Mouse (Mus musculus) midbrain, embryonic 15.5 days (tissue): Measurements from ENCODE around the gene Zfyve27. TPM values are rescaled to one million over a fixed set of nuclear protein-coding genes. Genes with fewer than 3 reads are reported as not detected.

Source experiments
- ATAC-seq: fragments of 200-750 bp; cut with Nextera tagmentation; replicated peaks from 2 replicates; pipeline ENCODE4 v1.8.0; 2017; ENCODE audit warnings: moderate TSS enrichment
- H3K27ac ChIP-seq: fragments of 300-500 bp; sonication (generic); 2 replicates; pipeline ENCODE4 v1.5.1; 2015; ENCODE audit warnings: mild to moderate bottlenecking, inconsistent platforms
- H3K27me3 ChIP-seq: fragments of 300-500 bp; sonication (generic); replicated peaks from 2 replicates; pipeline ENCODE4 v1.6.1; 2015; ENCODE audit warnings: inconsistent platforms
- H3K36me3 ChIP-seq: fragments of 300-500 bp; sonication (generic); replicated peaks from 2 replicates; pipeline ENCODE4 v1.6.1; 2015; ENCODE audit warnings: inconsistent platforms
- H3K4me1 ChIP-seq: fragments of 300-500 bp; sonication (generic); 2 replicates; pipeline ENCODE4 v1.6.1; 2015; ENCODE audit warnings: inconsistent platforms
- H3K4me2 ChIP-seq: fragments of 300-500 bp; sonication (generic); 2 replicates; pipeline ENCODE4 v1.6.1; 2015; ENCODE audit warnings: inconsistent platforms, mild to moderate bottlenecking, moderate library complexity
- H3K4me3 ChIP-seq: fragments of 300-500 bp; sonication (generic); 2 replicates; pipeline ENCODE4 v1.5.1; 2015; ENCODE audit warnings: mild to moderate bottlenecking, inconsistent platforms
- H3K9ac ChIP-seq: fragments of 300-500 bp; sonication (generic); 2 replicates; pipeline ENCODE4 v1.6.1; 2015; ENCODE audit warnings: mild to moderate bottlenecking, inconsistent platforms
- H3K9me3 ChIP-seq: fragments of 300-500 bp; sonication (generic); 2 replicates; pipeline ENCODE4 v1.6.1; 2016; ENCODE audit warnings: inconsistent platforms
- WGBS: fragments of 180-500 bp; shearing (Covaris S2); methylation state at CpG from one replicate; pipeline ENCODE4 v1.1.7; 2015; ENCODE audit warnings: mixed read lengths; 5-methylcytosine and 5-hydroxymethylcytosine counted together
- polyA plus RNA-seq: library from polyadenylated mRNA; unstranded; fragments of >200 nt; fragmentation: Nextera tagmentation; extraction: Ambion mirVana; gene quantifications from 2 replicates; pipeline ENCODE4 v1.2.1, GENCODE M21; 2015

Zfyve27 gene
- polyA plus RNA-seq, 1 experiment from 2014 or later: 70.3 TPM

DNA sequence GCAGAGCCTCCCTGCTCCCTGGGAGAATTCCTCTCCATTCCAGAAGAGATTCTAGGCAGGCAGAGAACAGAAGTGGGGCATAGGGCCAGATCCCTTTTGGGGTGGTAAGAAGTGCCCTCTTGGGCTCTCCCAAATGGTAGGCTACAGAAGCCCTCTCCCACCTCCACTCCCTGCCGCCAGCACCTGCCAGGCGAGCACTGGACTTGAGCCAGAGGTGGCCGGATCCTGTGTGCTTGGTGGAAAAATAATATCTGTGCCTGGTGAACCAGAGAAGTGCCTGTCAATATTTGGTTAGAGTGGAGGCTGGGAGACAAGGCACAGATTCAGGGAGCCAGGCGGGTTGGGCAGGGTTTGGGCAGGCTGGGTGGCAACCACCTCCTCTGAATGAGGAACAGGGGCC, 32.6 kb downstream of the Zfyve27 start:
- no peak overlapping the region for H3K4me2 ChIP-seq
- H3K9ac ChIP-seq: no peak overlapping the region
- H3K4me3 ChIP-seq: no peak overlapping the region
- H3K27me3 ChIP-seq: peaks cover 29% of the 10 kb centered on the region
- WGBS: 75% methylated on average over 4 of the region's 4 CpGs
- H3K27ac ChIP-seq: no peak overlapping the region
- H3K36me3 ChIP-seq: peaks cover 3% of the 10 kb centered on the region; the same call in 1 of the 2 replicates
- ATAC-seq: no peak
- peaks cover 8% of the 10 kb centered on the region for H3K4me1 ChIP-seq
- H3K9me3 ChIP-seq: no peaks in the 10 kb centered on the region

DNA sequence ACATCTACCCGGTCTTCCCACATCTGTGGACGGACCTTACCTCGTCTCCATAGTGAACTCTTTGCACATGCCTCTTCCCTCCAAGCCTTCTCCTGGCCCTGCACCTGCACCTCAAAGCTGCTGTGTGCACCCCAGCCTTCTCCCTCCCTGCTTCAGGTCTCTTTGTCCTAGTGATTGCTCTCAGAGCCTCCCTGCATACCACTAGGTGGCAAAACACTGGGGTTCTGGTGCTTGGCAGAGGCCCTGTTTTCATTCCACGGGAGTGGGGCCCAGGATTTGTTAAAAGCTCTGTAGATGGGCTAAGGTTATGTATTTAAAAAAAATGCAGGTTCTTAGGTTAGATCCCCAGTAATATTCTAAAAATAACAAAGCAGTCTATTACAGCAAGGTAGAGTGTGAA, 33.3 kb downstream of the Zfyve27 start:
- ATAC-seq: no peak
- no peak overlapping the region for H3K9ac ChIP-seq
- H3K4me2 ChIP-seq: no peak overlapping the region
- H3K9me3 ChIP-seq: no peaks in the 10 kb centered on the region
- no peak overlapping the region for H3K27ac ChIP-seq
- H3K4me1 ChIP-seq: peaks cover 14% of the 10 kb centered on the region
- no peak overlapping the region for H3K4me3 ChIP-seq
- H3K36me3 ChIP-seq: no peaks in the 10 kb centered on the region
- 64% methylated on average over 4 of the region's 4 CpGs for WGBS
- peaks cover 36% of the 10 kb centered on the region for H3K27me3 ChIP-seq

DNA sequence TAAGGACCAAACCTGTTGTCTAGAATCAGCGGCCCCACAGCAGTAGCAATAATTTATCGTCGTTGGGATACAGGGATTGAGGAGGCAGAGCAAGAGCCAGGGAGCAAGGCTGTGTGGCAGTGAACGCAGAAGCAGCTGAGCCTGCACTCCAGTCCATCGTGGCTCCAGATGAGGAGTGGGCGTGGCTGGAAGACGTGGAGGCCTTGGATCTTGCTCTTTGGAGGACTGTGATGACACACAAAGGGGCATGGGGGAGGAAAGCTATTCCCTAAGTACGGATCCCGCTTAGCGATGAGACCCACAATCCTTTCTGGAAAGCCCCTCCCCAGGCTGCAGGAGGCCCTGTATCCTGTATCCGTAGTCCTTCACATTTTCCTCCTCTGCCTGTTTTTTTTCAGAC, 34.3 kb downstream of the Zfyve27 start:
- no peak overlapping the region for H3K4me3 ChIP-seq
- no peaks in the 10 kb centered on the region for H3K9me3 ChIP-seq
- H3K4me1 ChIP-seq: peaks cover 16% of the 10 kb centered on the region
- H3K36me3 ChIP-seq: no peaks in the 10 kb centered on the region
- H3K27ac ChIP-seq: no peak overlapping the region
- H3K27me3 ChIP-seq: peaks cover 45% of the 10 kb centered on the region
- H3K4me2 ChIP-seq: no peak overlapping the region
- ATAC-seq: no peak
- 38% methylated on average over 11 of the region's 11 CpGs for WGBS
- H3K9ac ChIP-seq: no peak overlapping the region

DNA sequence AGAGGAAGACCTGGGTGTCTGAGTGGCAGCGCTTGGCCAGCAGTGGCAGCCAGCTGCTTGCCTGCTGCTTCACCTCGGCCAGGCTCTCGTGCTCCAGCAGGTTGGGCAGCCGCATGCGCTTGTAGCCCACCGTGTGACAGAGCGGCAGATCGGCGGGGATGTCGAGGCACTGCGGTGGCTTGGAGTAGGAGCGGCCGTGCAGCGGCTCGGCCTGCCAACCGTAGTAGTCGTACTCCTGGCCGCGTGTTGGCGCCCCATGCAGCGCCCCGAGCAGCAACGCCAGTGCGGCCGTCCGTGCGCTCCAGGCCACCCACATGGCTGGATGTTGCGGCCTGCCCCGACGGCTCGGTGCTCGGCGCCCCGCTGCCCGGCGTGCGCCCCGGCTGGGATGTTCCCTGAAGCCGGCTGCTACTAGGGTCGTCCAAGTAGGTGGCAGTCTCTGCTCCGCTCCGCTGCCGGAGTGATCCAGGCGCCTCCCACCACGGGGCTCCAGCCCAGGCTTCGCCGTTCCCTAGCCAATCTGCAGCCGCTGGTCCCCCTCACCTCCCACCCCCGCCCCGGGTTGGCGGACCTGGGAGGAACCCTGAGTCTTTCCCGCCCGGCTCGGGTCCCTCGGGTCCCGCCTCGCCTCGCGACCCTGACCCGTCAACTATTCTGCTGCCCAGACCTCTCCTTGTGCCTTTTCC, 38.1 kb downstream of the Zfyve27 start, which contains the start of gene Sfrp5:
TSS of gene Sfrp5 (minus strand) at position 557 of the 686 bp plus-strand sequence.
- WGBS: under 1% methylated on average over 60 of the region's 60 CpGs
- peaks cover 57% of the 10 kb centered on the region for H3K27me3 ChIP-seq

DNA sequence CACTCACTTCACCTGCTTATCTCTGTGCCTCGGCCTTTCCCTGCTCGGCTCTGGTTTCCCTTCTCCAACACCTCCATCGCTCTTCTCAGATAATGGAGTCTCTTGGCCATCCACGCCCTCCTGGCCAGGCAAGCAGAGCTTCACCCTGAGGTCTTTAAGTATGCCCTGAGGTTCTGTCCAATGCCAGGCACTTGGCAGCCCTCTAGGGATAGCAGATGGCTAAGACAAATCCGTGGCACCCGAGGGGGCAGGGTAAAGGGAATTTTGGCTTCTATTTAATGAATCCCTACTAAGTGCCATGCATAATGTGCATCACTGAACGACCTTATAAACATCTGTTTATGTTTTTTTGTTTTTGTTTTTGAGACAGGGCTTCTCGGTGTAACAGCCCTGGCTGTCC, 38.7 kb downstream of the Zfyve27 start:
- Histone ChIP-seq H3K27ac (no peak overlapping the region), H3K27me3 (peaks cover 57% of the 10 kb centered on the region), H3K36me3 (no peaks in the 10 kb centered on the region), H3K4me2 (peak overlapping the region; percentile 46), H3K4me1 (peaks cover 16% of the 10 kb centered on the region), H3K4me3 (peak overlapping the region; percentile 28), H3K9me3 (no peaks in the 10 kb centered on the region), H3K9ac (no peak overlapping the region)
- 41% methylated on average over 8 of the region's 8 CpGs for WGBS
- ATAC-seq: no peak

More for the DNA sequence above, 38.1 kb downstream of the Zfyve27 start, which contains the start of gene Sfrp5:
- 0 out of 2 replicates have a peak within 1 kb of the TSS, but pooled peaks have one; percentile 0 for H3K9ac ChIP-seq
- no peaks in the 10 kb centered on the region for H3K36me3 ChIP-seq
- peaks cover 16% of the 10 kb centered on the region for H3K4me1 ChIP-seq
- no peak within 1 kb of the TSS for H3K27ac ChIP-seq
- peak within 1 kb of the TSS; percentile 46 for H3K4me2 ChIP-seq
- H3K4me3 ChIP-seq: peak within 1 kb of the TSS; percentile 28
- peak; percentile 38; the same call in 1 of the 2 replicates for ATAC-seq
- H3K9me3 ChIP-seq: no peaks in the 10 kb centered on the region

DNA sequence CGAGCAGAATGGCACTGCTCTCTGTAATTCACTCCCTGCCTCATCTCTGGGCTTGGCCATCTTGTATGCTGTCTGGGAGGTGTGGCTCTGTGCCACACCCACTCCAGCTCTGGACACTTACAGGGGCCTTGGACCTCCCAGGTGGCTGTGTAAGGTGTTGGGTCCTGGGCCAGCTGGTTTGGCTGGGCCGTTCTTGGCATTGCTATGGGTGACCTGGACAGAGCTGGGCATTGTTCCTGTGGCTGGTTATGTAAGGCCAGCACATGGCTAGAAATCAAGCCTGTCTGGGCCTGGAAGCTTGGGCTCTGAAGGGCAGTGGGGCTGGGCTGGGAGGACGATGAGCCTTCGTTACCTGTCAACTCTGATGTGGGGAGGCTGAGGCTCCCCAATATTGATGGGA, 40.6 kb downstream of the Zfyve27 start:
- peaks cover 48% of the 10 kb centered on the region for H3K27me3 ChIP-seq
- WGBS: 85% methylated on average over 4 of the region's 4 CpGs

DNA sequence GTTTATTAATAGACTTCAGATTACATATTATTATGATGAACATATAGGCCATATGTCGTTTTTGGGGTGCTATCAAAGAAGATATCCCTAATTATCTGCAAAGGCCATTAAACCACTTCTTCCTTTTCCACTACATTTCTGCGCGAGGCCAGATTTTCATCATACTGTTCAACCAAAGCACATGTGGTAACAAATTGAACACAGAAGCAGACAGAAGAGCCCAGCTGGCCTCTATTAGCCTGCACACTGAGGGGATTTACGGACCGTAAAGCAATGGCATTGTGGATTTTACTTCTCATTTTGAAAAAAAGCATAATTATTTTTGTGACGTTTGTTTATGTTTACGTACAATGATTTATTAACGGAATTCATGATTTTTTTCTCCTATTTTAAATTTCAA, 41.5 kb downstream of the Zfyve27 start:
- Histone ChIP-seq H3K4me1 (peaks cover 16% of the 10 kb centered on the region), H3K27ac (no peak overlapping the region), H3K9ac (no peak overlapping the region), H3K27me3 (peaks cover 39% of the 10 kb centered on the region), H3K4me2 (no peak overlapping the region), H3K36me3 (no peaks in the 10 kb centered on the region), H3K4me3 (no peak overlapping the region), H3K9me3 (no peaks in the 10 kb centered on the region)
- no peak for ATAC-seq
- 81% methylated on average over 8 of the region's 8 CpGs for WGBS

More for the DNA sequence above, 40.6 kb downstream of the Zfyve27 start:
- H3K4me2 ChIP-seq: no peak overlapping the region
- no peaks in the 10 kb centered on the region for H3K9me3 ChIP-seq
- ATAC-seq: no peak
- no peak overlapping the region for H3K9ac ChIP-seq
- H3K27ac ChIP-seq: no peak overlapping the region
- no peaks in the 10 kb centered on the region for H3K36me3 ChIP-seq
- peaks cover 16% of the 10 kb centered on the region for H3K4me1 ChIP-seq
- H3K4me3 ChIP-seq: no peak overlapping the region

DNA sequence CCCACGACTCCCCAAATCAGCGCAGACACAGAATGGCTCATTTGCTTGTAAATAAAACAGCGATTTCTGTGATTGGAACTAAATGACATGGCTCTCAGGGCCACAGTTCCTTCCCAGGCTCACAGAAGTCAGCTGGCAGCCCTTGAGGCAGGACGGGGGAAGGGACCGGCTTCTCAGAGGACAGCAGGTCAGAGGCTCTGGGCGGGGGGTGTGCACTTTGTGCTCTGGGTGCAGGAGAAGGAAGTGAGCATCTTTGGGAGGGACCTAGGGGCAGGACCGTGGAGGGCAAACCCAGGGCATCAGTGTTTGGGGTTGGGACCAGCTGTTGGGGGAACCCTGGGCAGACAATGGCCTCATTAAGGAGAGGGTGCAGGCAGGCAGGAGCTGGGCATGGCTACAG, 45.7 kb downstream of the Zfyve27 start:
- Histone ChIP-seq H3K27me3 (no peaks in the 10 kb centered on the region), H3K36me3 (no peaks in the 10 kb centered on the region), H3K4me1 (no peaks in the 10 kb centered on the region), H3K4me2 (no peak overlapping the region), H3K27ac (no peak overlapping the region), H3K9ac (no peak overlapping the region), H3K4me3 (no peak overlapping the region), H3K9me3 (no peaks in the 10 kb centered on the region)
- ATAC-seq: no peak
- 69% methylated on average over 7 of the region's 7 CpGs for WGBS

DNA sequence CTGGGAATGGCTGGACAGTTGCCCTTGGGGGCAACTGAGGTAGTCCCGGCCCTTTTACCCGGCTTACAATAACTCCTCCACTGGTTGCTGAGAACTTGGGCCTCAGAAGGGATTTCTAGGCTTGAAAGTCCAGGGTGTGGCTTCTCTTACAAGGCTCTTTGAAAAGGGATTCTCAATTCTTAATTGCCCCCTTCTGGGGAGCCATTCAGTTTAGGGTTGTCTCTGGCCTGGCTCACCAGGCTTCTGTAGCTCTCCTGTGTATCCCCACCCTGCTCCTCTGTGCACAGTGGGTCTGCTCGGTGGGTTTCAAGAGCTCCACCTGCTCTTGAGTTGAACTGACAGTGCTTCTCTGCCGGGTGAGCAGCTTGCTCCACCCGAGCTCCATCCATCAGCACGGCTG, 46.2 kb downstream of the Zfyve27 start:
- Histone ChIP-seq H3K9ac (no peak overlapping the region), H3K27me3 (no peaks in the 10 kb centered on the region), H3K4me2 (no peak overlapping the region), H3K27ac (no peak overlapping the region), H3K4me1 (no peaks in the 10 kb centered on the region), H3K9me3 (no peaks in the 10 kb centered on the region), H3K36me3 (no peaks in the 10 kb centered on the region), H3K4me3 (no peak overlapping the region)
- no peak for ATAC-seq
- 63% methylated on average over 6 of the region's 6 CpGs for WGBS

DNA sequence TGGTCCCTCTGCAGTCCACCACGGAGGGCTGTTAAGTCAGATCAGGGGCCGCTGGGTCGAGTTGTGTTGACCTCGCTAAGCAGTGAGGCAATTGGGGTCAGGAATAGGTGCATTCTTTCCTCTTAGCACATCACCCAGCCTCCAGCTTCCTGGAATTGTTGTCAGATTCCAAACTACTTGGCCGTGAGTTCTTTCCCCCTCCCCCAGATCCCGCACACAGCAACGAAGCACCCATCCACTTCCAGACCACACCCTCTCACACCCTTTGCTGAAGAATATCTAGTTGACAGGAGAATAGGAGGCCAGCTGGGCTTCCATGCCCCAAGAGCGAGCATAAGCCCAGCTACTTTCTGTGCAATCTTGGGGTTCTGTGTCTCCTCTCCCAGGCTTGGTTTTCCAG, 48.2 kb downstream of the Zfyve27 start:
- no peak for ATAC-seq
- H3K27ac ChIP-seq: no peak overlapping the region
- H3K36me3 ChIP-seq: no peaks in the 10 kb centered on the region
- H3K9me3 ChIP-seq: no peaks in the 10 kb centered on the region
- no peaks in the 10 kb centered on the region for H3K4me1 ChIP-seq
- no peak overlapping the region for H3K4me3 ChIP-seq
- WGBS: 62% methylated on average over 8 of the region's 8 CpGs
- no peak overlapping the region for H3K4me2 ChIP-seq
- H3K27me3 ChIP-seq: no peaks in the 10 kb centered on the region
- no peak overlapping the region for H3K9ac ChIP-seq

DNA sequence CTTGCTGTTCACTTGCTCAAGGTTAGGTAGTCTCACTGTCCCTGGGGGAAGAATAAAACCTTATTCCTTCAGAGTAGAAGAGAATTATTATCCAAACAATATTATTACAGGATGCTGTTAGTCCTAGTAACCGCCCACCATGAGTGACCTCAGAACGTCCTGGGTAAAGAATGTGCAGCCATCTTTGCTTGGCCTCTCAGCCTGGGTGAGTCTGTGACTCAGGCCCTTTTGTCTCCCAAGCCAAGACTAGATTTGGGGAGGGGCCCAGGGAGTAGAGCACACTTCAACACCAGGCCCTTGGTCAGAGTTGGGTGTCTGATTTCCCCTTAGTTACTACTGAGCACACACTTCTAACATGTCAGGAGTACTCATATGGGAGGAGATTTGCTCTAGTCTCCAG, 50.9 kb downstream of the Zfyve27 start:
- Histone ChIP-seq H3K4me1 (no peaks in the 10 kb centered on the region), H3K27ac (no peak overlapping the region), H3K4me3 (no peak overlapping the region), H3K9ac (no peak overlapping the region), H3K27me3 (no peaks in the 10 kb centered on the region), H3K9me3 (no peaks in the 10 kb centered on the region), H3K36me3 (no peaks in the 10 kb centered on the region), H3K4me2 (no peak overlapping the region)
- WGBS: 89% methylated on average over 2 of the region's 2 CpGs
- no peak for ATAC-seq

DNA sequence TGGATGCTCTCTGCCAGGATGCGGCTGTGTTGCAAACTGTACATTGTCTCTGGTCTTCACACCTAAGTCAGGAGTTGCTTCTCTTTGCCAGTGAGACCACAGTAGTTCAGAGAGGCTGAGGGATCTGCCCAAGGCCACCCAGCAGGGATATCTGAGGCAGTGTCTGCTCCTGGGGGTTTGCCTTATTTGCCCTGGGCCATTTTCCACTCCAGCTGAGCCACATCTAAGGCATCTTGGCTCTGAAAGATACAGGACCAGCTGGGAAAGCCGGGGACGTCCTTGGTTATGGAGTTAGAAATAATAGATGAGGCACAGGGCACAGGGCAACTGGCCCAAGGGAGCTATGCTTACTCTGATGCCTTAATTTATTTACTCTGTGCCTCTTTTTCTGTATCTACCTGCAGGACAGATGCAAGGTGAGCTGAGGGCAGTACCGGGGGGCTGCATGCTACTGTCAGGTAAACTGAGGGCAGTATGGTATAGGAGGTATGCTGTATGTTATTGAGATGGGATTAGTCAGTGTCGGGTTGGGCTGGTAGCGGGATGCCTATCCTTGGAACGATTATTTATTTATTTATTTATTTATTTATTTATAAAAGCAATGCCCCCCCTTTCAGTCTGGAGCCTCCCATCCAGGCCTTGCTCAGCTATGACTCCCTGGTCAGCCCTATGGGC, 53.1 kb downstream of the Zfyve27 start:
- no peak overlapping the region for H3K4me2 ChIP-seq
- 72% methylated on average over 7 of the region's 7 CpGs for WGBS
- peak; percentile 42; the same call in 1 of the 2 replicates for ATAC-seq
- no peaks in the 10 kb centered on the region for H3K4me1 ChIP-seq
- no peaks in the 10 kb centered on the region for H3K36me3 ChIP-seq
- no peak overlapping the region for H3K27ac ChIP-seq
- H3K9me3 ChIP-seq: no peaks in the 10 kb centered on the region
- no peak overlapping the region for H3K9ac ChIP-seq
- H3K4me3 ChIP-seq: no peak overlapping the region
- no peaks in the 10 kb centered on the region for H3K27me3 ChIP-seq

DNA sequence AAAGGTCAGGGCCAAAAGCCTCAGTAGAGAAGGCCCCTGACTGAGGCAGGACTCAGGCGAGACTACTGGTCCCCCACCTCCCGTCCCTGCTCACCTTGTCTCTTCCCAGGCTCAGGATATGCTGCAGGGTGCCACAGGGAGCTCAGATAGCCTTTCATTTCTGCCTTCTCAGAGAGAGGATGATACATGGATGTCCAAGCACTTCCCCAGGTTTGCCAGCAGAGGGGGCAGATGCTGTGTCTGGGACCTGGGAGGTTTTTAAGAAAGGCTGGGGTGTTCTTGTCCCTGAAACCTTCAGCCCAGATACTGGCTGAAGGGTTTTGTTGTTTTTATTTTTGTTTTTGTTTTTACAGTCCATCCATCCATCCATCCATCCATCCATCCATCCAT, 53.6 kb downstream of the Zfyve27 start:
- no peak overlapping the region for H3K9ac ChIP-seq
- H3K4me3 ChIP-seq: no peak overlapping the region
- H3K4me2 ChIP-seq: no peak overlapping the region
- peak; percentile 45; the same call in 1 of the 2 replicates for ATAC-seq
- 19% methylated on average over 2 of the region's 2 CpGs for WGBS
- no peaks in the 10 kb centered on the region for H3K4me1 ChIP-seq
- no peaks in the 10 kb centered on the region for H3K9me3 ChIP-seq
- H3K27ac ChIP-seq: no peak overlapping the region
- H3K27me3 ChIP-seq: no peaks in the 10 kb centered on the region
- H3K36me3 ChIP-seq: no peaks in the 10 kb centered on the region
